Mouse (Mus musculus): ENCODE measurements at regions not wholly inside any gene's neighbourhood (a gene's known extent, or its start where the extent isn't known, plus 50 kb on each side); places are given as distances from the start of the nearest gene placed in this dataset.

GRCm38 (mm10) chr10:117518793-117519669 is 110.3 kb upstream of the Cpm start:
- H3K27me3 ChIP-seq (replicated peaks; ENCODE audit: control insufficient read depth, insufficient read depth, low read length): no peaks in the 10 kb centered on the region
- H3K4me3 ChIP-seq (ENCODE audit: insufficient read depth, low read depth, low read length): no peak overlapping the region
- no peaks in the 10 kb centered on the region for H3K4me1 ChIP-seq (ENCODE audit: control insufficient read depth, insufficient read depth, low read length)
- WGBS: 78% methylated on average over 15 of the region's 15 CpGs
- H3K27ac ChIP-seq (ENCODE audit: insufficient read depth, low read depth, low read length): no peak overlapping the region
- TF ChIP-seq POLR2A (IDR thresholded peaks at IDR 0.05; ENCODE audit: low read depth, low read length): no peak
- TF ChIP-seq CTCF (conservative IDR thresholded peaks at IDR 0.05; ENCODE audit: insufficient read depth, insufficient read length, low read depth, low read length): no peak
- no peak for DNase-seq
- no peaks in the 10 kb centered on the region for H3K36me3 ChIP-seq (ENCODE audit: control insufficient read depth, insufficient read depth, low read length)

- no peak overlapping the region for H3K4me3 ChIP-seq (ENCODE audit: insufficient read depth, low read depth, low read length)
- 56% methylated on average over 14 of the region's 14 CpGs for WGBS
- no peaks in the 10 kb centered on the region for H3K36me3 ChIP-seq (ENCODE audit: control insufficient read depth, insufficient read depth, low read length)
- no peaks in the 10 kb centered on the region for H3K27me3 ChIP-seq (replicated peaks; ENCODE audit: control insufficient read depth, insufficient read depth, low read length)
- no peaks in the 10 kb centered on the region for H3K4me1 ChIP-seq (ENCODE audit: control insufficient read depth, insufficient read depth, low read length)
- DNase-seq: no peak
- H3K27ac ChIP-seq (ENCODE audit: insufficient read depth, low read depth, low read length): no peak overlapping the region
- TF ChIP-seq POLR2A (IDR thresholded peaks at IDR 0.05; ENCODE audit: low read depth, low read length): no peak
- TF ChIP-seq CTCF (conservative IDR thresholded peaks at IDR 0.05; ENCODE audit: insufficient read depth, insufficient read length, low read depth, low read length): no peak
Observed at GRCm38 (mm10) chr10:117517800-117518770, 111.2 kb upstream of the Cpm start.

GRCm38 (mm10) chr10:117517071-117517714 is 112.1 kb upstream of the Cpm start:
- 57% methylated on average over 11 of the region's 11 CpGs for WGBS
- no peak overlapping the region for H3K4me3 ChIP-seq (ENCODE audit: insufficient read depth, low read depth, low read length)
- TF ChIP-seq POLR2A (IDR thresholded peaks at IDR 0.05; ENCODE audit: low read depth, low read length): no peak
- no peak for TF ChIP-seq CTCF (conservative IDR thresholded peaks at IDR 0.05; ENCODE audit: insufficient read depth, insufficient read length, low read depth, low read length)
- H3K4me1 ChIP-seq (ENCODE audit: control insufficient read depth, insufficient read depth, low read length): no peaks in the 10 kb centered on the region
- no peak overlapping the region for H3K27ac ChIP-seq (ENCODE audit: insufficient read depth, low read depth, low read length)
- DNase-seq: no peak
- H3K27me3 ChIP-seq (replicated peaks; ENCODE audit: control insufficient read depth, insufficient read depth, low read length): no peaks in the 10 kb centered on the region
- no peaks in the 10 kb centered on the region for H3K36me3 ChIP-seq (ENCODE audit: control insufficient read depth, insufficient read depth, low read length)

- no peak overlapping the region for H3K27ac ChIP-seq (ENCODE audit: insufficient read depth, low read depth, low read length)
- 92% methylated on average over 8 of the region's 8 CpGs for WGBS
- no peak for DNase-seq
- no peaks in the 10 kb centered on the region for H3K4me1 ChIP-seq (ENCODE audit: control insufficient read depth, insufficient read depth, low read length)
- no peak overlapping the region for H3K4me3 ChIP-seq (ENCODE audit: insufficient read depth, low read depth, low read length)
- H3K36me3 ChIP-seq (ENCODE audit: control insufficient read depth, insufficient read depth, low read length): no peaks in the 10 kb centered on the region
- H3K27me3 ChIP-seq (replicated peaks; ENCODE audit: control insufficient read depth, insufficient read depth, low read length): no peaks in the 10 kb centered on the region
- TF ChIP-seq POLR2A (IDR thresholded peaks at IDR 0.05; ENCODE audit: low read depth, low read length) (no peak), CTCF (conservative IDR thresholded peaks at IDR 0.05; ENCODE audit: insufficient read depth, insufficient read length, low read depth, low read length) (no peak)
Observed at GRCm38 (mm10) chr10:117516510-117516909, 112.8 kb upstream of the Cpm start.

GRCm38 (mm10) chr10:117515777-117516501 is 113.4 kb upstream of the Cpm start:
- Histone ChIP-seq H3K36me3 (ENCODE audit: control insufficient read depth, insufficient read depth, low read length) (no peaks in the 10 kb centered on the region), H3K4me1 (ENCODE audit: control insufficient read depth, insufficient read depth, low read length) (no peaks in the 10 kb centered on the region), H3K27me3 (replicated peaks; ENCODE audit: control insufficient read depth, insufficient read depth, low read length) (no peaks in the 10 kb centered on the region), H3K27ac (ENCODE audit: insufficient read depth, low read depth, low read length) (no peak overlapping the region), H3K4me3 (ENCODE audit: insufficient read depth, low read depth, low read length) (no peak overlapping the region)
- TF ChIP-seq POLR2A (IDR thresholded peaks at IDR 0.05; ENCODE audit: low read depth, low read length): no peak
- peak; percentile 63 for TF ChIP-seq CTCF (conservative IDR thresholded peaks at IDR 0.05; ENCODE audit: insufficient read depth, insufficient read length, low read depth, low read length)
- peak; percentile 42 for DNase-seq
- 61% methylated on average over 10 of the region's 10 CpGs for WGBS

- DNase-seq: no peak
- no peak for TF ChIP-seq POLR2A (IDR thresholded peaks at IDR 0.05; ENCODE audit: low read depth, low read length)
- TF ChIP-seq CTCF (conservative IDR thresholded peaks at IDR 0.05; ENCODE audit: insufficient read depth, insufficient read length, low read depth, low read length): no peak
- 91% methylated on average over 8 of the region's 8 CpGs for WGBS
- Histone ChIP-seq H3K36me3 (ENCODE audit: control insufficient read depth, insufficient read depth, low read length) (no peaks in the 10 kb centered on the region), H3K27ac (ENCODE audit: insufficient read depth, low read depth, low read length) (no peak overlapping the region), H3K27me3 (replicated peaks; ENCODE audit: control insufficient read depth, insufficient read depth, low read length) (no peaks in the 10 kb centered on the region), H3K4me3 (ENCODE audit: insufficient read depth, low read depth, low read length) (no peak overlapping the region), H3K4me1 (ENCODE audit: control insufficient read depth, insufficient read depth, low read length) (no peaks in the 10 kb centered on the region)
Observed at GRCm38 (mm10) chr10:117515039-117515438, 114.3 kb upstream of the Cpm start.

Data from kidney, adult 2 months (tissue).